12 mouse cellular contexts compared by ENCODE assay signal in the genomic region with DNA sequence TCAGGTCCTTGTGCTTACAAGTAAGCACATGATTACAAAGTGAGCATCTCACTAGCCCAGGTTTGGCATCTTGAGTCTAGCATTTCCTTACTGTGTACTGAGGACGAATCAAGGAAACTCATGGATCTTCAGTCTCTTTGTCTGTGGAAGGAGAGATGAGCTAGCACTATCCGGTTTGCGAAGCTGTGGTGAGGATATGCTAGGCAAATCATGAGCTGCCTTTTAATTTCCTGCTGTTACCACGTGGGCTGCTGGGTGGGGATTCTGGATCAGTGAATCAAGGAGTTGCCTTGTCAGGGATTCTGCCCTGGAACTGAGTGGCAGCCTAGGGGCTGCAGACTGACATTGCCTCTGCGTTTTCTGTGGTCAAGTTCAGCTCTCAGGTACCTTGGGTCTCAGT.
"Had no signal": no experiment of that assay in that cellular context is flagged by ENCODE, and none has a peak within 500 bp of the region (broad histone marks: within the 10 kb centered on the region; RNA-seq: fewer than 3 reads in every experiment).

No protein-coding gene starts in this region.

- H3K9me3 ChIP-seq: limb, embryonic 10.5 days; liver, embryonic 15.5 days had no signal

- DNase-seq: kidney, adult 18-20 months; kidney, postnatal 10 days; kidney, postnatal 4 days; lung, adult 2 months; lung, postnatal 36 days; thymus, postnatal 4 days had no signal

- H3K27ac ChIP-seq: left cerebral cortex, adult 2 months; limb, embryonic 10.5 days; liver, embryonic 15.5 days; stomach, postnatal 0 days had no signal

- ATAC-seq: lung, postnatal 0 days had no signal

- H3K36me3 ChIP-seq: limb, embryonic 10.5 days; liver, embryonic 15.5 days had no signal

- H3K4me2 ChIP-seq: liver, embryonic 11.5 days; liver, embryonic 15.5 days had no signal

- H3K4me3 ChIP-seq: left cerebral cortex, adult 2 months; limb, embryonic 10.5 days; liver, embryonic 15.5 days had no signal

- H3K27me3 ChIP-seq: liver, embryonic 15.5 days had no signal

- H3K9ac ChIP-seq: liver, embryonic 15.5 days had no signal

- H3K4me1 ChIP-seq: limb, embryonic 10.5 days; liver, embryonic 15.5 days had no signal
